Mouse (Mus musculus): ENCODE measurements at regions not wholly inside any gene's neighbourhood (a gene's known extent, or its start where the extent isn't known, plus 50 kb on each side); places are given as distances from the start of the nearest gene placed in this dataset.

GRCm38 (mm10) chr3:149227556-149227955 lies 237.2 kb upstream of the Adgrl2 start:
- no peak for DNase-seq (ENCODE audit: low read depth, low spot score)

GRCm38 (mm10) chr3:149226723-149227122 lies 236.4 kb upstream of the Adgrl2 start:
- DNase-seq (ENCODE audit: low read depth, low spot score) = no peak

GRCm38 (mm10) chr3:149225684-149226083 lies 235.3 kb upstream of the Adgrl2 start:
- DNase-seq (ENCODE audit: low read depth, low spot score) = no peak

- no peak for DNase-seq (ENCODE audit: low read depth, low spot score)
These were observed 233.9 kb upstream of the Adgrl2 start for GRCm38 (mm10) chr3:149224271-149224670.

GRCm38 (mm10) chr3:149223776-149224175 lies 233.4 kb upstream of the Adgrl2 start:
- no peak for DNase-seq (ENCODE audit: low read depth, low spot score)

GRCm38 (mm10) chr3:149220958-149221357 lies 230.6 kb upstream of the Adgrl2 start:
- no peak for DNase-seq (ENCODE audit: low read depth, low spot score)

GRCm38 (mm10) chr3:149220304-149220951 lies 230.1 kb upstream of the Adgrl2 start:
- DNase-seq (ENCODE audit: low read depth, low spot score) = no peak

- no peak for DNase-seq (ENCODE audit: low read depth, low spot score)
These were observed 229.3 kb upstream of the Adgrl2 start for GRCm38 (mm10) chr3:149219381-149220303.

GRCm38 (mm10) chr3:149217916-149218803 lies 227.8 kb upstream of the Adgrl2 start:
- no peak for DNase-seq (ENCODE audit: low read depth, low spot score)

- DNase-seq (ENCODE audit: low read depth, low spot score) = no peak
These were observed 226.5 kb upstream of the Adgrl2 start for GRCm38 (mm10) chr3:149216759-149217400.

- no peak for DNase-seq (ENCODE audit: low read depth, low spot score)
These were observed 225.3 kb upstream of the Adgrl2 start for GRCm38 (mm10) chr3:149215691-149216090.

- no peak for DNase-seq (ENCODE audit: low read depth, low spot score)
These were observed 221.6 kb upstream of the Adgrl2 start for GRCm38 (mm10) chr3:149211909-149212308.

- DNase-seq (ENCODE audit: low read depth, low spot score) = no peak
These were observed 218.9 kb upstream of the Adgrl2 start for GRCm38 (mm10) chr3:149209260-149209659.

GRCm38 (mm10) chr3:149203451-149203850 lies 213.1 kb upstream of the Adgrl2 start:
- no peak for DNase-seq (ENCODE audit: low read depth, low spot score)

GRCm38 (mm10) chr3:149196477-149197185 lies 206.3 kb upstream of the Adgrl2 start:
- no peak for DNase-seq (ENCODE audit: low read depth, low spot score)

GRCm38 (mm10) chr3:149190856-149191576 lies 200.7 kb upstream of the Adgrl2 start:
- no peak for DNase-seq (ENCODE audit: low read depth, low spot score)

GRCm38 (mm10) chr3:149184136-149184551 lies 193.8 kb upstream of the Adgrl2 start:
- DNase-seq (ENCODE audit: low read depth, low spot score) = peak; percentile 42

- DNase-seq (ENCODE audit: low read depth, low spot score) = no peak
These were observed 191.7 kb upstream of the Adgrl2 start for GRCm38 (mm10) chr3:149182095-149182494.

- DNase-seq (ENCODE audit: low read depth, low spot score) = no peak
These were observed 189.8 kb upstream of the Adgrl2 start for GRCm38 (mm10) chr3:149180129-149180528.

Data from embryo, embryonic 11.5 days (tissue).